Mouse (Mus musculus): ENCODE measurements around the gene Podxl2.
A peak's percentile ranks its signal among the peaks of the same experiment; 100 is the strongest.

GRCm38 (mm10) chr6:88841781-88842689, 32.8 kb downstream of the Podxl2 start, which contains the start of gene Abtb1:
- TF ChIP-seq POLR2A (IDR thresholded peaks at IDR 0.05; ENCODE audit: low read depth, low read length): no peak
- TF ChIP-seq CTCF (conservative IDR thresholded peaks at IDR 0.05; ENCODE audit: insufficient read depth, insufficient read length, low read depth, low read length): peak; percentile 51; the same call in 1 of the 2 replicates

All from kidney, adult 2 months (tissue).